Mouse (Mus musculus) mouse trophoblast stem cell (cell line): ENCODE data around the gene B3galt6.

ENCODE experiments used
- in situ Hi-C, 2 experiments: fragments of 300-500 bp; cut with MseI, MboI; formaldehyde crosslinking; loops; 2 replicates in 1 of 2; 3 replicates in 1 of 2; pipeline ENCODE4 v1.15.1; 2025

B3galt6 gene

DNA sequence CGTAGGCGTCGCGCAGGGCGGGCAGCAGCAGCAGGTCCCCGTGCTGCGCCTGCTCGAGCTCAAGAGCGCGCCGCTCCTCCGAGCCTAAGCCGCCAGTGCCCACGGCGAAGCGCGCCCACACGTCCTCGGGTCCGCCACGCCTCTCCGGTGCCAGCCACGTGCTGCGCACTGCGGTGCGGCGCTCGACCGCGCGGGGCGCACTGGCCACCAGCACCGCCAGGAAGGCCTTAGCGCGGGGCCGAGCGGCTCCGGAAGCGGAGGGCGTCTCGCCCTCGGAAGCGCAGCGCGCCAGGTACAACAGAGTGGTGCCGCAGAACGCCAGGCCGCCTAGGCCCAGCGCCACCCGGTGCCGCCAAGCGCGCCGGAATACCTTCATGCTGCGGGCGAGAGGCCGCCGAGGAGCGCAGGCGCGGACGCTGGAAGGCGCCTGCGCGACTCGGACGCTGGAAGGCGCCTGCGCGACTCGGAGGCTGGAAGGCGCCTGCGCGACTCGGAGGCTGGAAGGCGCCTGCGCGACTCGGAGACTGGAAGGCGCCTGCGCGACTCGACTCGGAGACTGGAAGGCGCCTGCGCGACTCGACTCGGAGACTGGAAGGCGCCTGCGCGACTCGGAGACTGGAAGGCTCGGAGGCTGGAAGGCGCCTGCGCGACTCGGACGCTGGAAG, at the start of gene B3galt6, which contains the start of gene Sdf4:
Gene B3galt6 (minus strand): TSS at position 409 of the 665 bp plus-strand sequence.
Gene Sdf4 (plus strand): TSS at position 632 of the 665 bp plus-strand sequence.
- in situ Hi-C loops = no loop called here

GRCm38 (mm10) chr4:156034901-156035300, 42.5 kb upstream of the B3galt6 start:
- in situ Hi-C loops = no loop called here

DNA sequence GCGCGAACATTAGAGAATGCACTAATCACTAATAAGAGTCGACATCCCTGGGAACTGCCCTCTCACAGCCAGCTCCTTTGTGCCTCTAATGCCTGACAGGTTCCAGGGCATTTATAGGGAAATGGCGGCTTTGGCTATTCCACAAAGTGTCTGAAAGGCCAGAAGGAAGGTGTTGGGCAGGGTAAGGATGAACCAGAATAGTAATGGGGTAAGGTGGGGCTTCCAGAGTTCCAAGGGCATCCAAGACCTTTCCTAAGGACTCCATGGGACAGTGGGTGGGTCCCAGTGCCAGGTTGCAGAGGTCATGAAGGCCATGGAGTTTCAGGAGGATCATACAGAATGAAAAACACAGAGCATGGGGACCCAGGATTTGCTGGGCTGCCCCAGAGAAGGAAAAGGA, 41.9 kb upstream of the B3galt6 start:
- in situ Hi-C loops = no loop called here

DNA sequence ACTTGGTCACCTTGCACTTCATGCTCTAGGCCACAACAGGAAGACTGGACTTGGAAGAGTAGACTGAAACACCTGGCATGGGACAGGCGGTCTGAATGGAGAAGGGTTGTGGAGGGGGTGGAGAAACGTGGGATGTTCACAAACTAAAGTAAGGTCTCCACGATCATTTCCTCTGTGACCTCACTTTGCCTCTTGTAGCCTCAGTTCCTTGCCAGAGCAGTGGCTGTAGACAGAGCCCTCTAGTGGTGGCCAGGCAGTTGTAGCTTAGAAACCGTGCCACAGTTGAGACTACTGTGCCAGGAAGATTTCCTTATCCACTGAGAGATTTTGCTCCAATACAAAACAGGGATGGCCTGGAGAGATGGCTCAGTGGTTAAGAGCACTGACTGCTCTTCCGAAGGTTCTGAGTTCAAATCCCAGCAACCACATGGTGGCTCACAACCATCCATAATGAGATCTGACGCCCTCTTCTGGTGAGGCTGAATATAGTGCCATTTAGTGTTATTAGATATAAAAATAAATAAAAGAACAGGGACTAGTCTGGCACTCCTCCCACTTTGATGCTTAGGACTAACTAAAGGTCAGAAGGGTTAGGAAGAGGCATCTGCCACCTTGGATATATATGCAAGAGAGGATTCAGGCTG, 41.1 kb upstream of the B3galt6 start:
- in situ Hi-C loops = no loop called here

DNA sequence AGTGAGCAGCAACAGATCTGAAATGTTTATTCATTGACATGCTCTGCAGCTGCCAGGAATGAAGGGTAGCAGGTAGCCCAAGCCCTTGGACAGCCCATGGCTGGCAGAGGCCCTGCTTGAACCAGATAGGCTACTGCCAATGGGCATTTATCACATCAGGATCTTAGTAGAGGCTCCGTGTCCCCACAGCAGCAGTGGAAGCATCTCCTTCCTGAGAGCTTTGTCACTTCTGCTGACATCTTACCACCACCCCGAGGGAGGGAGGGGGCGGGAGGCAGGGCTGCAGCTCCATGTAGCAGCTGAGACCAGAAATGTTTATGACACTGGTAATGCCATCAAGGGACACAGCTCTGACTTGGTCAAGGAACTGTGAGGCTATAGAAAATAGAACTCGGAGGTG, 40.4 kb upstream of the B3galt6 start:
- in situ Hi-C loops = no loop called here

DNA sequence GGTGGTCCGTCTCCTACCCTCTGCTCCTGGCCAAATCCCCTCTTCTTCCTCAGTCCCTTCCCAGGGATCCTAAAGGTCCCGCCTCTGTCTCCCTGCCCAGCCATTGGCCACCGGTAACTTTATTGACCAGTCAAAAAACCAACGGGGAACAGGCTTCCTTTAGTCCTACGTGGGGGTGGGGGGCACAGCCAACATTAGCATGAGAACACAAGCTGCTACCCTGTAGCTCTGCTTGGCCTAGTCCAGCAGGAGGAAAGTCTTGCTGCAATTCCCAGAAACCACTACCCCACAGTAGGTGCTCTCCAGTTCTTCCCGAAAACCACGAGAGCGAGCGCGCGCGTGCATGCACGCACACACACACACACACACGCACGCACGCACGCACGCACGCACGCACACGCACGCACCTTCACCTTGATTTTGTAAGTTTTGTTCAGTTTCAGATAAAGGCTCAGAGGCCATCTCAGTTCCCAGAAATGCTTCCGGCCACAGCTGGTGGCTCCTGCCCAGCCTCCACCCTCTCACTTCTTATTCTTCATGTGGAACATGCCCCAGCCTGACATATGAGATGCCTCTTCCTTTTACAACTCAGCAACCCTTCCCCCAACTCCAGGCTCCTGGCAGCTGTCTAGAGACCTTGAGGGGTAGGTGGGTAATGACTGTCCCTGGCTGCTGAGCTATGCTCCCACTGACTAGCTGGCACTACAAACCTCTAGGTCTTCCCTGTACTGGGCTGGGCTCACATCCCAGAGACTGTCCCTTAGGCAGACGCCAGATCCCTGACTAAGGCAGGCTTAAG, 39.3 kb upstream of the B3galt6 start:
- in situ Hi-C loops = no loop called here

DNA sequence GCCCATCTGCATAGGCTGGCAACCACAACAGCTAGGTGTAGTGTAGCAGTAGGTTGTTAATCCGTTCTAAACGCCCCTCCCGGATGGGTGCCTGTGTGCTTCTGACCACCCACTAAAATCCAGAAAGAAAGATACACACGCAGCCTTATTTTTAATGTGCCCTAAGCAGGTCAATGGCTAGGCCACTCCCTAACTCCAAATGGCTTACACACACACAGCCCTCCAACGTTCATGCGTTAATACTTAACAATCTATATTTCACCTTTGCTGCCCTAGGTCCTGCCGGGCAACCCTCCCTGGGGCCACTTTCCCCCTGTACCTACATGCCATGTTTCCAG, 38.8 kb upstream of the B3galt6 start:
- in situ Hi-C loops = no loop called here

GRCm38 (mm10) chr4:156030651-156031118, 38.2 kb upstream of the B3galt6 start:
- in situ Hi-C loops = no loop called here

DNA sequence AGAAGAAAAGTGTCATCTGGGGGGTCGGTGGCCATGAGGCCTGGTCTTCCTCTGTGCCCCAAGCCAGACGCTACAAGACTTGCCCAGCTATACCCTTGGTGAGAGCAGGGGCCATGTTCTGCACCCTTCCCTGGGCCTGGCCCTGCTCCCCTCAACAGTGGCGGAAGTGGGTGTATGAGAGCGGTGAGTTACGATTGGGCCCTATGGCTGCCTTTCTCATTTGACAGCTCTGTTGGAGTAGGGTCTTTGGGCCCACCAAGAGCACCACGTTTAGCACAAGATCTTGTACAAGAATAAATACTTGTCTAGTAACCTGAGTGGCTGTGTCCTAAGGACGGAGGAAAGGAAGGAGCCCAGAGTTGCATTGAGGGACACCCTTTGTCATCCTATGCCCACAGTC, 36.1 kb upstream of the B3galt6 start:
- in situ Hi-C loops = no loop called here

- in situ Hi-C loops = no loop called here
Measured at GRCm38 (mm10) chr4:156026013-156026412, 33.6 kb upstream of the B3galt6 start, which contains the start of gene Tnfrsf18. Gene Tnfrsf18 (plus strand): TSS chr4:156026164.

DNA sequence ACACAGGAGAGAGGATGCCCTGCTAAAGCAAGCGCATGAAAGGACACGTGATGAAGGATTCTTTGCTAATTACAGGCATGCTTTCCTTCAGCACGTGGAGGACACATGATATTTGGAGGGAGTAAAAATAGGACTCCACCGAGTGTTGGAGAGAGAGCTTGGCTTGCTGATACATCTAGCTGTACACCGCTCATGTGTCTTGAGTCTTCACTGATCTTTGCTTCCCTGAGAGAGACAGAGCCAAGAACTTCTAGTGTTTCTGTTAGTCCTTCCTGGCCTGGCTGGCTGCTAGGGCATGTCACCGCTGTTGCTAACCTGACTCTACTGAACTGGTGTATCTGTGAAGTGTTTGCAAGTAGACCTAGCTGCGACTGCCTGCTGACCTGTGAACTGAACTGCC, 31.7 kb upstream of the B3galt6 start:
- in situ Hi-C loops = no loop called here

GRCm38 (mm10) chr4:156023520-156023919, 31.1 kb upstream of the B3galt6 start:
- in situ Hi-C loops = no loop called here

DNA sequence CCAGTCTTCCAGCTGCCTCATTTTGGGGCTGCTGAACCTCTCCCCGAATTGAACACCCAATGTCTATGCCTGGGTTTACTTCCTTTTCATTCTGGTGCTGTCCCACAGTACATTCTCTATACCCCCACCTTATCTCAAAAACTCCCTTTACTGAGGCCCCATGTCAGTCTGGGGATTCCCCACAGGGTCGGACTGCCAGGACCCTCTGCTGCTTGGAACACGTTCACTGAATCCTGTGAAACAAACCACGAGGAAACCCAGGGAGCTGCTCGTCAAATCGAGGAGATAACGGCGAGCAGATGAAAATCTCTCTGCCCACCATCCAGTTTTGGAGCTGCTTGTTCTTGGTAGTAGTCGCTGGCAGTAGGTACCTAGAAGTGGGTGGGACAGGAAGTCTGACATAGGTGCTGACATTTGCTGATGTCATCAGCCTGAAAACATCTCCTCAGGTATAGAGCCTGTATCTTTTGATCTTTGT, 29.5 kb upstream of the B3galt6 start:
- in situ Hi-C loops = no loop called here

DNA sequence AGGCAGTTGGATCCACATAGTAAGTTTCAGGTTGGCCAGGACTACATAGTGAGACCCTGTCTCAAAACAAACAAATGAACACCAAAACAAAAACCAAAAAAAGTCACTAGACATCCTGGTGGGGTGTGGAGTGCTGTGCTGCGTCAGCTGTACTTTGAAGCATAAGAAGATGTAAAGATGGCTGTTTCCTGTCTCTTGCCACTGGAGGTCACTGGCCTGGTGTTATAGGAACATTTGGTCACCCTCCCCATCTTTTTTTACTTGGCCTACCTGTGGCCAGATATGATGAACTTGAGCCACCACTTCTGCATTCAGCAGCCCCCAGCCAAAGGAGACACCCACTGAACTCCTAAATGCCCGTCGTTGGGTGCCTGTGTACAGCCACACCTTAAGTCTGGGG, 28.9 kb upstream of the B3galt6 start:
- in situ Hi-C loops = no loop called here

GRCm38 (mm10) chr4:156019771-156020170, 27.3 kb upstream of the B3galt6 start:
- in situ Hi-C loops = no loop called here

DNA sequence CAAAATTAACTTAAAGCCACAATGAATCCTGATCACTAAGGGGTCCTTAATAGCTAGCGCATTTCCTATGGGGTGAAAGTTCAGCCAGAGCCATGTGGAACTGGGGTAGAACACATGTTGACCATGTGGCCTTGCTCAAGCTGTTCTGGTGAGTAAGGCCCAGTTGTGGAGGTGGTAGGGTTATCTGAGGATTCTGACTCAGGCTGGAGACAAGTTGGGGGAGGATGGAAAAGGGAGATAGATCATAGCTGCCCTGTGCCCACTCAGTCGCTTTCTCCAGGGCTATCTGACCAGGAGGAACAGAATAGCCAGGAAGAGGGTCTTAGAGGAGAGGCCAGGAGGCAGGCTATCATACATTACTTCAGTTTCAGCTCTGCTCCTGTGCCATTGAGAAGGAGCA, 22.0 kb upstream of the B3galt6 start:
- in situ Hi-C loops = no loop called here

DNA sequence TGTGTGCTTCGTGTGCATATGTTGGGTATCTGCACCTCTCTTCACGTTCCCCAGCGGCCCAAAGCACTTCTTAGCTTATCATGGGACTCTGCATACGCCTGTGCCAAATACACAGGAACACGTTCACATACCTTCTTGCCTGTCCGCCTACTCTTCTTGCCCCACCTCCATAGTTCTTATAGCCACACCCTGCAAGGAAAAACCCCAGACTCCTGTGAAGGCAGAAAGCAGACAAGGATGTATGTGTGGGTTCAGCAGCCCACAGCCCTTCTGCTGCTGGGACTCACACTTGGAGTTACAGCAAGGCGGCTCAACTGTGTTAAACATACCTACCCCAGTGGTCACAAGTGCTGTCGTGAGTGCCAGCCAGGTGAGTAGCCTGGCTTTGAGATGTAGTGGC, 21.2 kb upstream of the B3galt6 start, which contains the start of gene Tnfrsf4:
Gene Tnfrsf4 (plus strand): TSS at position 207 of the 400 bp plus-strand sequence.
- in situ Hi-C loops = no loop called here

DNA sequence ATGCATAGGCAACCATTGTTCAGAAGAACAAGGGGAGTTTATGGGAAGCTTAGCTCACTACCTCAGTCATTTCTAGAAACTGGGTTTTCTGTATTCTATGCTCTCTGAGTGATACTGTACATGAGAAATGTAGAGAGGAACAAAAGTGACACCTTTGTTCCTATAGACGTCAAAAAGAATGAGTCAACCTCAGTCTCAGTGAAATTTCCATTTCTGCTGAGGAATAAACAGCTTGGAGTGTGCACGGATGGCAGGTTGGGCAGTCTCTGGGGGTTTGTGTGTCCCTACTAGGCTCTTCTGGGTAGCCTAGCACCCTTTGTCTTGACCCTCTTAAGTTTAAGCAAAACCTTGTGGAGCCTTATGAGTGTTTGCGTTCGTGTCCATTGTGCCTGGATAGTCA, 15.9 kb upstream of the B3galt6 start:
- in situ Hi-C loops = no loop called here

DNA sequence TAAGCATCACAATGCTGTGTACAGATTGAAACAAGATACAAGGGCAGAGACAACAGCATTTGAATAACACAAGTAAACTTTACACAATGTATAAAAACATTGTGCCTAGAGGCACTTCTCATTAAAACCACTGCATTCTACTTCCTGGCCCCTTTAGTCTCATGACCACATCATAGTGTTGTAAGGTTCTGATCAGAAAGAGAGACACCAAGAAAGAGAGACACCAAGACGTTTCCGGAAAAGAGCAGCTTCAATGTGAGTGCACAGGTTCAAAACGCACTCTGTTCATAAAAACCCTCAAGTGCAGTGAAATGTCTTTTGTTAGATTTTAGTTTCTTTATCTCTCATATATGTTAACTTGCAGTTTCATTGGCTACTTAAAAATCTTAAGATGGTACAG, 11.7 kb upstream of the B3galt6 start:
- in situ Hi-C loops = no loop called here

DNA sequence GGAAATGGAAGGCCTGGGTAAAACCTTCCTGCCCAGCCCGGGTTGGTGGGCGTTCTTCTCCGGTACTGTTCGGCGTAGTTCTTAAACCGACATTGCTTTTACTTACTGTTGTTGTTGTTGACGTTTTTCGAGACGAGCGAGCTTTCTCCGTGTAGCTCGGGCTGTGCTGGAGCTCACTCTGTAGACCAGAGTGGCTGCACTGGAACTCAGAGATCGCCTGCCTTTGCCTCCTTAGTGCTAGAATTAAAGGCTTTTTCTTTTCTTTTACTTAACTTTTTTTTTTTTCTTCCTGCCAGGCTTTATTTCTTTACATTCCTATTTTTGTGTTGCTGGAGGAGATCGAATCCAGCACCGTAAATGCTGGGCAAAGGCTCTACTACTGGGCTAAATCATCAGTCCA, 1.2 kb upstream of the B3galt6 start:
- in situ Hi-C loops = no loop called here

DNA sequence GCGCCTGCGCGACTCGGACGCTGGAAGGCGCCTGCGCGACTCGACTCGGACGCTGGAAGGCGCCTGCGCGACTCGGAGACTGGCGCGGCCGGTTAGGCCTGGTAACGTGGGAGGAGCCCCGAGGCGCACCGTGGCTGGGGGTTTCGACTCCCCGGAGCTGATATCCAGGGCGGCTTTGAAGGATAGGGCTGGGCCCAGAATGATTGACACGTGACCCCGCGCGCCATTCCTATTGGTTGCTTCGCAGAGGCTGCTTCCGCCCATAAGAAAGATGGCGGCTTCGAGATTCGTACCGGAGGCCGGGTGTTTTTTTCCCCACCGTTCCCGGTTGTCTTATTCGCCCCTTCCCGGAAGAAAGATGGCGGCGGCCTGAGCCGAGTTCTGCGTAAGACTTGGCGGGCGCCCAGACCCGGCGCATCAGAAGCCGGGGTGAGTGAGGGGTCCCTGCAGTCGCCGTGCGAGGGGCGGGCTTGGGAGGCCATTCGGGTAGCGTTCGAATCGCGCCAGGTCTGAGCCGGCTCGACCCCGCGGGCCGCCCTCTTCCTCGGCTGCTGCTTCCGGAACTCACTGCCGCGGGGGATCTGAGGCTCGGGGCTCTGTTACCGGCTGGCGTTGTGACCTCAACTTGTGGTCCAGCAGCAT, 578 bp upstream of the B3galt6 start:
- in situ Hi-C loops = no loop called here

GRCm38 (mm10) chr4:155991908-155992230, 580 bp downstream of the B3galt6 start:
- in situ Hi-C loops = no loop called here
